8 mouse cellular contexts compared by ENCODE assay signal in genomic region chr19:46502069-46502455, GRCm38 (mm10). TPM values are rescaled to one million over a fixed set of nuclear protein-coding genes. Genes with fewer than 3 reads are reported as not detected.
DNase-seq lines count a peak whose midpoint lies in the region; ATAC-seq and TF ChIP-seq lines count a peak whose summit lies in the region.

No protein-coding gene starts in this region.

- peak overlapping the region; percentile 98 for H3K9ac ChIP-seq in CH12.LX (ENCODE audit: insufficient read depth, low read depth)
- peak overlapping the region; percentile 84 for H3K9ac ChIP-seq in embryonic facial prominence, embryonic 15.5 days

- TF ChIP-seq POLR2A in CH12.LX (IDR thresholded peaks at IDR 0.05; ENCODE audit: low read depth, low read length) = peak; percentile 12; the same call in 1 of the 2 replicates
- peak; percentile 65; the same call in 1 of the 2 replicates for TF ChIP-seq POLR2A in small intestine, adult 2 months (IDR thresholded peaks at IDR 0.05; ENCODE audit: low read depth, low read length)

- H3K36me3 ChIP-seq in CH12.LX (replicated peaks in 1 of 2; ENCODE audit: control insufficient read depth in 1 of 2, insufficient read depth in 1 of 2, low read length in 1 of 2) = peaks cover 4 to 27% of the 10 kb centered on the region in 2 experiments
- peaks cover 4% of the 10 kb centered on the region; the same call in 1 of the 2 replicates for H3K36me3 ChIP-seq in embryonic facial prominence, embryonic 15.5 days
- H3K36me3 ChIP-seq in small intestine, adult 2 months (ENCODE audit: control insufficient read depth, insufficient read depth, low read length) = peaks cover 10% of the 10 kb centered on the region

- no peaks in the 10 kb centered on the region for H3K9me3 ChIP-seq in CH12.LX (replicated peaks; ENCODE audit: low read length)
- no peaks in the 10 kb centered on the region for H3K9me3 ChIP-seq in embryonic facial prominence, embryonic 15.5 days (replicated peaks)

- H3K27me3 ChIP-seq in CH12.LX (replicated peaks) = no peaks in the 10 kb centered on the region
- H3K27me3 ChIP-seq in embryonic facial prominence, embryonic 15.5 days = no peaks in the 10 kb centered on the region
- H3K27me3 ChIP-seq in small intestine, adult 2 months (ENCODE audit: control insufficient read depth, insufficient read depth, low read length) = no peaks in the 10 kb centered on the region

- H3K4me1 ChIP-seq in CH12.LX (ENCODE audit: control insufficient read depth in 1 of 2, insufficient read depth in 2 of 2) = peaks cover 6 to 23% of the 10 kb centered on the region in 2 experiments
- peaks cover 41% of the 10 kb centered on the region for H3K4me1 ChIP-seq in embryonic facial prominence, embryonic 15.5 days
- peaks cover 18% of the 10 kb centered on the region for H3K4me1 ChIP-seq in small intestine, adult 2 months (ENCODE audit: control insufficient read depth, insufficient read depth, insufficient read length, low read length)

- dilution Hi-C loops in CH12.LX (cut with MboI; ENCODE audit: extremely low pct_ligation_motif_present, extremely low pct_unique_long_range_greater_than_20kb, low sequenced_read_pairs) = no loop called here

- in situ Hi-C loops in CH12.LX (cut with MboI; ENCODE audit: low pct_ligation_motif_present, low pct_unique_long_range_greater_than_20kb, low sequenced_read_pairs) = no loop called here

- WGBS in embryonic facial prominence, embryonic 15.5 days = under 1% methylated on average over 38 of the region's 46 CpGs
- under 1% methylated on average over 40 of the region's 46 CpGs for WGBS in small intestine, adult 2 months

- no peak for ATAC-seq in embryonic facial prominence, embryonic 15.5 days (ENCODE audit: insufficient number of reproducible peaks, low FRiP score, low TSS enrichment, low read depth)
- no peak for ATAC-seq in activated CD4-positive, CD25-positive, alpha-beta regulatory T cell, adult 4 months

- no peak for TF ChIP-seq RAD21 in CH12.LX (IDR thresholded peaks at IDR 0.05; ENCODE audit: low read depth, low read length)

- intact Hi-C loops in heart, postnatal 25 days (cut with DNase I) = loop anchor here (5.0 kb wide), 1 partner anchor 105 kb away; the partner anchor contains the start of genes Actr1a and Sufu

- H3K27ac ChIP-seq in CH12.LX (ENCODE audit: insufficient read depth, low read depth) = peak overlapping the region; percentile 96
- H3K27ac ChIP-seq in embryonic facial prominence, embryonic 15.5 days (replicated peaks) = peak overlapping the region; percentile 98
- H3K27ac ChIP-seq in small intestine, adult 2 months (ENCODE audit: insufficient read depth, low read depth, low read length) = peak overlapping the region; percentile 99

- peaks cover 46% of the 10 kb centered on the region for H3K79me2 ChIP-seq in CH12.LX (replicated peaks; ENCODE audit: control insufficient read depth, extremely low read depth, insufficient read depth, poor library complexity, severe bottlenecking)

- no peak for TF ChIP-seq EP300 in CH12.LX (IDR thresholded peaks at IDR 0.05; ENCODE audit: low read length)

- no peak; a peak in 1 of 4 replicates for TF ChIP-seq CTCF in CH12.LX (conservative IDR thresholded peaks at IDR 0.05 in 1 of 2, IDR thresholded peaks at IDR 0.05 in 1 of 2; ENCODE audit: low read depth in 2 of 2, low read length in 2 of 2)
- TF ChIP-seq CTCF in small intestine, adult 2 months (IDR thresholded peaks at IDR 0.05; ENCODE audit: extremely low read depth, insufficient read length, insufficient replicate concordance, low read depth, low read length) = no peak

- peak overlapping the region; percentile 82 to 93 (median 93) for H3K4me3 ChIP-seq in CH12.LX (replicated peaks in 1 of 3; ENCODE audit: low read depth in 2 of 3, low read length in 2 of 3, poor library complexity in 1 of 3)
- H3K4me3 ChIP-seq in embryonic facial prominence, embryonic 15.5 days (replicated peaks) = peak overlapping the region; percentile 87
- H3K4me3 ChIP-seq in small intestine, adult 2 months (ENCODE audit: low read depth, low read length) = peak overlapping the region; percentile 73

- peak; percentile 53 for DNase-seq in CH12.LX (ENCODE audit: extremely low read depth)
- peak; percentile 56 to 58 for DNase-seq in adrenal gland, postnatal 4 days (ENCODE audit: low spot score in 2 of 2)
- DNase-seq in heart, postnatal 25 days (ENCODE audit: low spot score) = peak; percentile 73
- DNase-seq in layer of hippocampus, adult 9-11 months = peak; percentile 81
- peak; percentile 84 for DNase-seq in lung, postnatal 36 days

- peak overlapping the region; percentile 11; the same call in 1 of the 2 replicates for H3K4me2 ChIP-seq in CH12.LX (ENCODE audit: insufficient read depth, low read depth, poor library complexity, severe bottlenecking)
- peak overlapping the region; percentile 94 for H3K4me2 ChIP-seq in embryonic facial prominence, embryonic 15.5 days (replicated peaks)

TF ChIP-seq in CH12.LX, 34 proteins besides CTCF, POLR2A, EP300 and RAD21:
- TF ChIP-seq UBTF (IDR thresholded peaks at IDR 0.05; ENCODE audit: low read depth, low read length) (peak; percentile 85), ZMIZ1 (IDR thresholded peaks at IDR 0.05; ENCODE audit: low read depth, low read length) (0 out of 2 replicates have a peak, but pooled peaks have one; percentile 54), TBP (conservative IDR thresholded peaks at IDR 0.05; ENCODE audit: low read depth, low read length) (no peak), MAFK (IDR thresholded peaks at IDR 0.05; ENCODE audit: insufficient replicate concordance, low read length) (no peak), NRF1 (IDR thresholded peaks at IDR 0.05; ENCODE audit: low read depth, low read length) (peak; percentile 17; the same call in 1 of the 2 replicates), GABPA (IDR thresholded peaks at IDR 0.05; ENCODE audit: insufficient replicate concordance, low read depth, low read length) (no peak), TCF12 (IDR thresholded peaks at IDR 0.05; ENCODE audit: low read depth, low read length) (no peak), ELF1 (IDR thresholded peaks at IDR 0.05; ENCODE audit: low read depth, low read length) (peak; percentile 36; the same call in 1 of the 2 replicates), CHD2 (IDR thresholded peaks at IDR 0.05; ENCODE audit: low read length) (no peak), NELFE (IDR thresholded peaks at IDR 0.05; ENCODE audit: low read depth, low read length) (0 out of 2 replicates have a peak, but pooled peaks have one; percentile 28)

RNA-seq across cellular contexts. Expression of gene Trim8, which starts 0.6 kb away (rescaled TPM):
- total RNA-seq in CH12.LX (2012; rRNA removed) (11.0 and 12.0 TPM in 2 replicates), CH12.LX (2014; rRNA removed) (3.7 and 4.4 TPM in 2 replicates)
- 23.3 and 24.9 TPM in 2 replicates for polyA plus RNA-seq in CH12.LX (2012; ENCODE audit: insufficient read length, low read depth)
- 10 to 100 TPM; 60.5 to 70.3 TPM for total RNA-seq in adrenal gland, postnatal 4 days (2021)
- polyA plus RNA-seq in embryonic facial prominence, embryonic 15.5 days (2015; fragmentation: Nextera tagmentation; extraction: Ambion mirVana) = 20.7 and 21.7 TPM in 2 replicates
- 10 to 100 TPM; 37.3 to 40.6 TPM for total RNA-seq in heart, postnatal 25 days (2021)
- polyA plus RNA-seq in small intestine, adult 2 months (2012; rRNA removed) = 42.3 and 54.8 TPM in 2 replicates
- 10 to 100 TPM; 15.8 to 21.3 TPM for polyA plus RNA-seq in activated CD4-positive, CD25-positive, alpha-beta regulatory T cell, adult 4 months (2017; shearing (Covaris generic))
